Mouse (Mus musculus) embryonic facial prominence, embryonic 11.5 days (tissue): ENCODE results near the gene Cpn2. TPM values are rescaled to one million over a fixed set of nuclear protein-coding genes. Genes with fewer than 3 reads are reported as not detected.
A peak's percentile ranks its signal among the peaks of the same experiment; 100 is the strongest.

Experiments used
- ATAC-seq: fragments of 200-750 bp; cut with Nextera tagmentation; replicated peaks from 2 replicates; pipeline ENCODE4 v1.8.0; 2017; ENCODE audit warnings: low read depth; ENCODE audit not compliant: insufficient number of reproducible peaks, low FRiP score, low TSS enrichment
- DNase-seq: peaks from one replicate; pipeline ENCODE4 v3.0.0-alpha.2; 2015; ENCODE audit warnings: low spot score
- H3K27ac ChIP-seq: fragments of 300-500 bp; sonication (generic); replicated peaks from 2 replicates; pipeline ENCODE4 v1.5.1; 2014; ENCODE audit warnings: mild to moderate bottlenecking, low read depth, low read length, control low read depth
- H3K27me3 ChIP-seq: fragments of 300-500 bp; sonication (generic); 2 replicates; pipeline ENCODE4 v1.6.1; 2014; ENCODE audit warnings: mild to moderate bottlenecking, low read length, moderate library complexity, mixed read lengths; ENCODE audit not compliant: control insufficient read depth, insufficient read depth
- H3K36me3 ChIP-seq: fragments of 300-500 bp; sonication (generic); replicated peaks from 2 replicates; pipeline ENCODE4 v1.6.1; 2014; ENCODE audit warnings: low read depth, mild to moderate bottlenecking, low read length, moderate library complexity, mixed read lengths; ENCODE audit not compliant: control insufficient read depth, insufficient read depth
- H3K4me1 ChIP-seq: fragments of 300-500 bp; sonication (generic); 2 replicates; pipeline ENCODE4 v1.6.1; 2014; ENCODE audit warnings: low read length, mixed read lengths; ENCODE audit not compliant: control insufficient read depth, insufficient read depth
- H3K4me2 ChIP-seq: fragments of 300-500 bp; sonication (generic); 2 replicates; pipeline ENCODE4 v1.6.1; 2014; ENCODE audit warnings: low read depth, mild to moderate bottlenecking, control low read depth, low read length, moderate library complexity
- H3K4me3 ChIP-seq: fragments of 300-500 bp; sonication (generic); 2 replicates; pipeline ENCODE4 v1.5.1; 2014; ENCODE audit warnings: low read depth, low read length, control low read depth
- H3K9ac ChIP-seq: fragments of 300-500 bp; sonication (generic); replicated peaks from 2 replicates; pipeline ENCODE4 v1.6.1; 2014; ENCODE audit warnings: mild to moderate bottlenecking, control low read depth, low read length
- H3K9me3 ChIP-seq: fragments of 300-500 bp; sonication (generic); replicated peaks from 2 replicates; pipeline ENCODE4 v1.6.1; 2016; ENCODE audit warnings: mild to moderate bottlenecking, low read length, inconsistent platforms, mixed read lengths; ENCODE audit not compliant: control insufficient read depth
- WGBS: fragments of 180-500 bp; shearing (Covaris S2); extraction: QIAGEN DNeasy Blood & Tissue Kit; methylation state at CpG from one replicate; pipeline ENCODE4 v1.1.7; 2014; 5-methylcytosine and 5-hydroxymethylcytosine counted together
- polyA plus RNA-seq: library from polyadenylated mRNA; unstranded; fragments of >200 nt; fragmentation: Nextera tagmentation; extraction: Ambion mirVana; gene quantifications from 2 replicates; pipeline ENCODE4 v1.2.1, GENCODE M21; 2014

Cpn2 gene
- polyA plus RNA-seq, 1 experiment from 2014 or later, result not detected

DNA sequence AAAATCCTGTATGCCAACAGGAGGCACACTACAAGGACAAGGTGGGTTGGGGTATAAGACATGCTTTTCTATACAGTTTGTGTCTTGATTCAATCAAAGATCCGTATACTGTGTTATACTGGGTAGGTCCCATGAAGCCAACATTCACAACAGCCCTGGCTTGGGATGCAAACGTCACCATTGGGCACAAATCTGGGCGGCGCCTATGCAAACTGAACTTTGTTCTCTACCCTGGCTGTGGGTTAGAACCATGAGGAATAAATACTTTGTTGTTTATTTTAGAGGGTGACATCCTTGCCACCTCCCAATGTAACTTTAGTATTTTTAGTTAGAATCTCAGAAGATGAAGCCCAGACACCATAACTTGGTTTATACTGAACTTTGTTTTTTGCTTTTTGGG lies 13.9 kb downstream of the Cpn2 start:
- Histone ChIP-seq H3K4me3 (no peak overlapping the region), H3K27ac (no peak overlapping the region), H3K9me3 (no peaks in the 10 kb centered on the region), H3K4me2 (no peak overlapping the region), H3K36me3 (no peaks in the 10 kb centered on the region), H3K27me3 (no peaks in the 10 kb centered on the region), H3K9ac (no peak overlapping the region), H3K4me1 (no peaks in the 10 kb centered on the region)
- ATAC-seq (no peak), DNase-seq (no peak)
- WGBS, result 86% methylated on average over 4 of the region's 4 CpGs

DNA sequence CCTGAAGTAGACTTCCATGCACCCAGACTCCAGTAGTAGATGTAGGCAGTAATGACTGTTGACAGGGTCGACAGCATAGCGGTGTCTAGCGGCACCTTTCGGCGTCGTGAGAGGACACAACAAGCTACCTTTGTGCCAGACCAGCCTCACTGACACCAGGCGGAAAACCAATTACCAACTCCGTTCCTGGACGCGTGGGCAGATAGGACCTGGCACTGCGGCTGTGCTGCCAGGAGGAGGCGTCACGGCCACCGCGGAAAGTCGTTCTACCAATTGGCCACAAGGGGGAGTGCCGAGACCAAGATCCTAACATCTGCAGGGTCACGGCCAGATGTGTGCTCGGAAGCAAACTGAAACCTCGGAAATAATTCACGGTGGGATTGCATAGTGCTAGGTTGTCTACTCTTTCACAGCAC lies 15.3 kb downstream of the Cpn2 start:
- ATAC-seq (peak; percentile 70; the same call in 1 of the 2 replicates), DNase-seq (peak; percentile 91)
- H3K27me3 ChIP-seq, result no peaks in the 10 kb centered on the region
- H3K9me3 ChIP-seq, result no peaks in the 10 kb centered on the region
- no peak overlapping the region for H3K27ac ChIP-seq
- H3K36me3 ChIP-seq, result no peaks in the 10 kb centered on the region
- 1% methylated on average over 21 of the region's 21 CpGs for WGBS
- H3K4me1 ChIP-seq, result no peaks in the 10 kb centered on the region
- H3K4me3 ChIP-seq, result no peak overlapping the region
- H3K9ac ChIP-seq, result no peak overlapping the region; the same call in 1 of the 2 replicates
- peak overlapping the region; percentile 34; the same call in 1 of the 2 replicates for H3K4me2 ChIP-seq

GRCm38 (mm10) chr16:30244037-30244700 lies 23.1 kb downstream of the Cpn2 start:
- 75% methylated on average over 12 of the region's 12 CpGs for WGBS
- Histone ChIP-seq H3K4me1 (no peaks in the 10 kb centered on the region), H3K27ac (no peak overlapping the region), H3K9ac (no peak overlapping the region), H3K36me3 (no peaks in the 10 kb centered on the region), H3K27me3 (no peaks in the 10 kb centered on the region), H3K4me3 (no peak overlapping the region), H3K4me2 (no peak overlapping the region), H3K9me3 (no peaks in the 10 kb centered on the region)
- no peak for ATAC-seq
- no peak for DNase-seq

GRCm38 (mm10) chr16:30241623-30242022 lies 25.7 kb downstream of the Cpn2 start:
- Histone ChIP-seq H3K4me3 (no peak overlapping the region), H3K27me3 (no peaks in the 10 kb centered on the region), H3K36me3 (no peaks in the 10 kb centered on the region), H3K4me2 (no peak overlapping the region), H3K4me1 (no peaks in the 10 kb centered on the region), H3K27ac (no peak overlapping the region), H3K9me3 (no peaks in the 10 kb centered on the region), H3K9ac (no peak overlapping the region)
- ATAC-seq (no peak), DNase-seq (no peak)
- 19% methylated on average over 2 of the region's 2 CpGs for WGBS

- Histone ChIP-seq H3K4me1 (peaks cover 9% of the 10 kb centered on the region; the same call in 1 of the 2 replicates), H3K9me3 (no peaks in the 10 kb centered on the region), H3K27ac (no peak overlapping the region), H3K27me3 (no peaks in the 10 kb centered on the region), H3K9ac (no peak overlapping the region), H3K4me2 (no peak overlapping the region), H3K36me3 (no peaks in the 10 kb centered on the region), H3K4me3 (no peak overlapping the region)
- DNase-seq (no peak), ATAC-seq (no peak)
- WGBS, result 70% methylated on average over 6 of the region's 6 CpGs
These were observed 28.5 kb downstream of the Cpn2 start for GRCm38 (mm10) chr16:30238791-30239190.

GRCm38 (mm10) chr16:30236091-30236699 lies 31.1 kb downstream of the Cpn2 start:
- Histone ChIP-seq H3K36me3 (no peaks in the 10 kb centered on the region), H3K9me3 (no peaks in the 10 kb centered on the region), H3K4me1 (peaks cover 9% of the 10 kb centered on the region; the same call in 1 of the 2 replicates), H3K27ac (0 out of 2 replicates have a peak overlapping the region, but pooled peaks have one; percentile 10), H3K27me3 (no peaks in the 10 kb centered on the region), H3K4me2 (peak overlapping the region; percentile 45), H3K4me3 (peak overlapping the region; percentile 24), H3K9ac (peak overlapping the region; percentile 29; the same call in 1 of the 2 replicates)
- DNase-seq (peak; percentile 94), ATAC-seq (peak; percentile 88)
- WGBS, result 2% methylated on average over 33 of the region's 33 CpGs

DNA sequence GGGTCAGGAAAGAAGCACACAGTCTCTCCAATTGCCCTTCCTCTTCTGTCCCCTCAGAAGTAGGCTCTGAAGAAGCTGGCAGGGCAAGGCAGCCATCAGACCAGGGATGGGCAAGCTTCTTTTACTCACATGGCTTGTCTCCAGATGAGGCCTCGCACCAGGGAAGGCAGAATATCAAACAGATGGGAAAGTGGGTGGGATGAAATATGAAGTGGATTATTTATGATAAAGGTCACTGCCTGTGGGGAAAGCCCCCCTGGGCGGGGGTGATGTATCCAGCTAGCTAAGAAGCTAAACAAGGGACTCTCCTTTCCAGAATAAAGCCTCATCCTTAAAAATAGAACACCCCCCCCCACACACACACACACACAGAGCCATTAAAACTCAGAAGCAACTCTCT lies 31.7 kb downstream of the Cpn2 start:
- Histone ChIP-seq H3K27me3 (no peaks in the 10 kb centered on the region), H3K4me1 (peaks cover 9% of the 10 kb centered on the region; the same call in 1 of the 2 replicates), H3K9ac (no peak overlapping the region; the same call in 1 of the 2 replicates), H3K9me3 (no peaks in the 10 kb centered on the region), H3K4me2 (no peak overlapping the region; the same call in 1 of the 2 replicates), H3K27ac (0 out of 2 replicates have a peak overlapping the region, but pooled peaks have one; percentile 10), H3K4me3 (no peak overlapping the region), H3K36me3 (no peaks in the 10 kb centered on the region)
- 27% methylated on average over 2 of the region's 2 CpGs for WGBS
- DNase-seq, result peak; percentile 39
- ATAC-seq, result no peak
